Mouse (Mus musculus) CD4-positive naive resting alpha-beta T cell, adult 57 days (primary cell): ENCODE data around the gene Abtb2. TPM values are rescaled to one million over a fixed set of nuclear protein-coding genes. Genes with fewer than 3 reads are reported as not detected.

Experiments used
- total RNA-seq: library from RNA; stranded (reverse); gene quantifications from one replicate; pipeline ENCODE4 v1.2.4, GENCODE M21; 2023

The Abtb2 gene
- 85.7 TPM for total RNA-seq

GRCm38 (mm10) chr2:103565732-103566422 is at the start of gene Abtb2:
Gene Abtb2, plus strand, starts transcription at chr2:103566310.

GRCm38 (mm10) chr2:103760906-103761716 is 195.0 kb downstream of the Abtb2 start, which contains the start of gene Nat10:
Gene Nat10, minus strand, starts transcription at chr2:103761270.

Other genes starting within 250 kb of the Abtb2 start
- not detected for gene Elf5, start 154.6 kb upstream of the Abtb2 start, total RNA-seq
- gene Cat, start 81.2 kb upstream of the Abtb2 start, total RNA-seq = 59.8 TPM
- gene Nat10, start 195.0 kb downstream of the Abtb2 start, total RNA-seq = 67.8 TPM
- 310 TPM for gene Caprin1, start 231.3 kb downstream of the Abtb2 start, total RNA-seq